Mouse (Mus musculus): ENCODE data around the gene Cdyl2. TPM values are rescaled to one million over a fixed set of nuclear protein-coding genes. Genes with fewer than 3 reads are reported as not detected.
A peak's percentile ranks its signal among the peaks of the same experiment; 100 is the strongest.

The Cdyl2 gene
- polyA plus RNA-seq, 1 experiment from 2014 or later: 3.2 TPM

GRCm38 (mm10) chr8:116540136-116540535 lies 192.7 kb downstream of the Cdyl2 start:
- no peak overlapping the region for H3K4me2 ChIP-seq (replicated peaks; ENCODE audit: low read depth)
- WGBS: 76% methylated on average over 1 of the region's 1 CpGs
- no peak overlapping the region for H3K4me3 ChIP-seq (ENCODE audit: low read depth, low read length)
- DNase-seq (ENCODE audit: low spot score): no peak
- no peak for TF ChIP-seq CTCF (IDR thresholded peaks at IDR 0.05; ENCODE audit: low read depth)
- no peak for TF ChIP-seq EP300 (optimal IDR thresholded peaks at IDR 0.05)
- H3K9ac ChIP-seq (ENCODE audit: low read length): no peak overlapping the region
- H3K36me3 ChIP-seq (ENCODE audit: control insufficient read depth, insufficient read depth, low read length): no peaks in the 10 kb centered on the region
- no peaks in the 10 kb centered on the region for H3K9me3 ChIP-seq (ENCODE audit: control insufficient read depth, low read length)
- H3K4me1 ChIP-seq (replicated peaks; ENCODE audit: control insufficient read depth, insufficient read depth): no peaks in the 10 kb centered on the region
- no peaks in the 10 kb centered on the region for H3K27me3 ChIP-seq (ENCODE audit: control insufficient read depth, insufficient read depth, low read length)
- no peak overlapping the region for H3K27ac ChIP-seq (replicated peaks)
- ATAC-seq (ENCODE audit: low FRiP score, low TSS enrichment): no peak

DNA sequence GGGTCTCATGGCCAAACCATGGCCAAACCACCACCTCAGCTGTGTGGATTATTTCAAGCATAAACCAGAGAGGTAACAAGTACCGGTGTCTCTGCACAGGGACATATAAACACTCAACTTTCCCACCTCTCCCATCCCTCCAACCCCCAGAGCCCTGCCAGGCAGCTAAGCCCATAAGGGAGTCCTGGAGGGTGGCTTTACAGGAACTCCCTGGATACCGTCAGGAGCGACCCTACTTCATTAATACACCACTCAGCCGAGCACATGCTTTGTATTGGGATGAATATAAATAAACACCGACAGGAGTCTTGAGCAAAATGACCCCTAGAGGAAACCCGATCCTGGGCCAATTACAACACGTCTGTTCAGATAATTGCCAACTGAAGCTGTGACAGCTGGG lies 194.0 kb downstream of the Cdyl2 start:
- DNase-seq (ENCODE audit: low spot score) (no peak), ATAC-seq (ENCODE audit: low FRiP score, low TSS enrichment) (no peak)
- H3K27me3 ChIP-seq (ENCODE audit: control insufficient read depth, insufficient read depth, low read length): no peaks in the 10 kb centered on the region
- no peak for TF ChIP-seq CTCF (IDR thresholded peaks at IDR 0.05; ENCODE audit: low read depth)
- no peak for TF ChIP-seq EP300 (optimal IDR thresholded peaks at IDR 0.05)
- no peak overlapping the region for H3K4me2 ChIP-seq (replicated peaks; ENCODE audit: low read depth)
- H3K9me3 ChIP-seq (ENCODE audit: control insufficient read depth, low read length): no peaks in the 10 kb centered on the region
- no peak overlapping the region for H3K9ac ChIP-seq (ENCODE audit: low read length)
- no peaks in the 10 kb centered on the region for H3K36me3 ChIP-seq (ENCODE audit: control insufficient read depth, insufficient read depth, low read length)
- H3K4me1 ChIP-seq (replicated peaks; ENCODE audit: control insufficient read depth, insufficient read depth): no peaks in the 10 kb centered on the region
- no peak overlapping the region for H3K27ac ChIP-seq (replicated peaks)
- WGBS: 41% methylated on average over 7 of the region's 7 CpGs
- no peak overlapping the region for H3K4me3 ChIP-seq (ENCODE audit: low read depth, low read length)

DNA sequence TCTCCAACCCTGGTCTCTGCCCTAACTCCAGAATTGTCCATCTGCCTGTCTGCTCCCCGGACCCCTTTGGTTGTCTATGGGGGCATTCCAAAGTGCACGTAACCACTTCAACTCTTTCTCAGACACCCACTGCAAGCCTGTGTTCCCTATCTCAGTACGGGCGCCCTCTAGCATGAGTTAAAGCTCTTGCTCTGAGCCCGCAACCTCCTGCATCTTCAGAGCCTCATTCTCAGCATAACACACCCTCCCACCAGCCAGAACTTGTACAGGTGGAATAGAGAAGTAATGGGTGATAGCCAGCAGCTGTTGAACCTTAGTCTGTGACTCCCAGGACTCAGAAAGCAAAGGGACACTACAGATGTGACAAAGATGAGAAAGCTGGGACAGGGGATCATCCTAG lies 196.0 kb downstream of the Cdyl2 start:
- Histone ChIP-seq H3K9me3 (ENCODE audit: control insufficient read depth, low read length) (0 out of 2 replicates have a peak, but pooled peaks cover 2% of the 10 kb centered on the region), H3K36me3 (ENCODE audit: control insufficient read depth, insufficient read depth, low read length) (no peaks in the 10 kb centered on the region), H3K4me2 (replicated peaks; ENCODE audit: low read depth) (no peak overlapping the region), H3K4me1 (replicated peaks; ENCODE audit: control insufficient read depth, insufficient read depth) (no peaks in the 10 kb centered on the region), H3K4me3 (ENCODE audit: low read depth, low read length) (no peak overlapping the region), H3K9ac (ENCODE audit: low read length) (no peak overlapping the region), H3K27ac (replicated peaks) (no peak overlapping the region), H3K27me3 (ENCODE audit: control insufficient read depth, insufficient read depth, low read length) (no peaks in the 10 kb centered on the region)
- TF ChIP-seq CTCF (IDR thresholded peaks at IDR 0.05; ENCODE audit: low read depth) (no peak), EP300 (optimal IDR thresholded peaks at IDR 0.05) (no peak)
- 85% methylated on average over 5 of the region's 5 CpGs for WGBS
- ATAC-seq (ENCODE audit: low FRiP score, low TSS enrichment) (no peak), DNase-seq (ENCODE audit: low spot score) (no peak)

GRCm38 (mm10) chr8:116533081-116533480 lies 199.7 kb downstream of the Cdyl2 start:
- H3K9me3 ChIP-seq (ENCODE audit: control insufficient read depth, low read length): 0 out of 2 replicates have a peak, but pooled peaks cover 2% of the 10 kb centered on the region
- H3K4me2 ChIP-seq (replicated peaks; ENCODE audit: low read depth): no peak overlapping the region
- TF ChIP-seq CTCF (IDR thresholded peaks at IDR 0.05; ENCODE audit: low read depth) (peak; percentile 35; the same call in 1 of the 2 replicates), EP300 (optimal IDR thresholded peaks at IDR 0.05) (no peak)
- DNase-seq (ENCODE audit: low spot score) (no peak), ATAC-seq (ENCODE audit: low FRiP score, low TSS enrichment) (no peak)
- no peaks in the 10 kb centered on the region for H3K27me3 ChIP-seq (ENCODE audit: control insufficient read depth, insufficient read depth, low read length)
- H3K36me3 ChIP-seq (ENCODE audit: control insufficient read depth, insufficient read depth, low read length): no peaks in the 10 kb centered on the region
- WGBS: 74% methylated on average over 6 of the region's 6 CpGs
- no peak overlapping the region for H3K4me3 ChIP-seq (ENCODE audit: low read depth, low read length)
- no peak overlapping the region for H3K27ac ChIP-seq (replicated peaks)
- no peak overlapping the region for H3K9ac ChIP-seq (ENCODE audit: low read length)
- no peaks in the 10 kb centered on the region for H3K4me1 ChIP-seq (replicated peaks; ENCODE audit: control insufficient read depth, insufficient read depth)

DNA sequence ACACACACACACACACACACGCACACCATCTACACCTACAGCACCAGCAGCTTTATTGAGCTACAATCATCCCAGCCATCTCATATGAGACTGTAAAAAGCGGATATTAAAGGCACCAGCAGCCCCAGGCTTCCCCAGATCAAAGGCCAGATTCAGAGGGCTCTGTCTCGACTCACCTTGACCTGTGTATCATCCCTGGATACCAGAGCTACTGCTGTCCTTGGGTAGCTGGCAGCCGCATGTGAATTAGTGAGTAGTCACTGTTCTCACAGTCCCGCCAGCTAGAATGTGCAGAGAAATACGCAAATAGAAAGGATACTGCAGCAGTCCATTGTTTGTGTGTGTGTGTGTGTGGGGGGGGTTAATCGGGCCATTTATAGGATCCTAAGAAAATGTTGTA lies 204.1 kb downstream of the Cdyl2 start:
- Histone ChIP-seq H3K4me2 (replicated peaks; ENCODE audit: low read depth) (no peak overlapping the region), H3K4me1 (replicated peaks; ENCODE audit: control insufficient read depth, insufficient read depth) (no peaks in the 10 kb centered on the region), H3K4me3 (ENCODE audit: low read depth, low read length) (no peak overlapping the region), H3K9me3 (ENCODE audit: control insufficient read depth, low read length) (0 out of 2 replicates have a peak, but pooled peaks cover 2% of the 10 kb centered on the region), H3K36me3 (ENCODE audit: control insufficient read depth, insufficient read depth, low read length) (no peaks in the 10 kb centered on the region), H3K27ac (replicated peaks) (no peak overlapping the region), H3K9ac (ENCODE audit: low read length) (no peak overlapping the region), H3K27me3 (ENCODE audit: control insufficient read depth, insufficient read depth, low read length) (no peaks in the 10 kb centered on the region)
- WGBS: 75% methylated on average over 7 of the region's 7 CpGs
- ATAC-seq (ENCODE audit: low FRiP score, low TSS enrichment) (no peak), DNase-seq (ENCODE audit: low spot score) (no peak)
- no peak for TF ChIP-seq EP300 (optimal IDR thresholded peaks at IDR 0.05)
- TF ChIP-seq CTCF (IDR thresholded peaks at IDR 0.05; ENCODE audit: low read depth): no peak

- TF ChIP-seq EP300 (optimal IDR thresholded peaks at IDR 0.05): no peak
- TF ChIP-seq CTCF (IDR thresholded peaks at IDR 0.05; ENCODE audit: low read depth): no peak
- Histone ChIP-seq H3K27ac (replicated peaks) (no peak overlapping the region), H3K4me1 (replicated peaks; ENCODE audit: control insufficient read depth, insufficient read depth) (no peaks in the 10 kb centered on the region), H3K9me3 (ENCODE audit: control insufficient read depth, low read length) (no peaks in the 10 kb centered on the region), H3K4me2 (replicated peaks; ENCODE audit: low read depth) (no peak overlapping the region), H3K36me3 (ENCODE audit: control insufficient read depth, insufficient read depth, low read length) (no peaks in the 10 kb centered on the region), H3K9ac (ENCODE audit: low read length) (no peak overlapping the region), H3K4me3 (ENCODE audit: low read depth, low read length) (no peak overlapping the region), H3K27me3 (ENCODE audit: control insufficient read depth, insufficient read depth, low read length) (no peaks in the 10 kb centered on the region)
- DNase-seq (ENCODE audit: low spot score): no peak
- 85% methylated on average over 7 of the region's 7 CpGs for WGBS
- no peak for ATAC-seq (ENCODE audit: low FRiP score, low TSS enrichment)
Observed at GRCm38 (mm10) chr8:116524915-116525314, 207.9 kb downstream of the Cdyl2 start.

Other genes with a start within 250 kb of the Cdyl2 start
- gene Dynlrb2, start 228.0 kb downstream of the Cdyl2 start, polyA plus RNA-seq (2015; fragmentation: Nextera tagmentation; extraction: Ambion mirVana): 0.47 and 0.56 TPM in 2 replicates
- gene Cmc2, start 188.5 kb upstream of the Cdyl2 start, polyA plus RNA-seq (2015; fragmentation: Nextera tagmentation; extraction: Ambion mirVana): 43.2 and 47.7 TPM in 2 replicates
- 7.2 and 8.3 TPM in 2 replicates for gene Cenpn, start 188.7 kb upstream of the Cdyl2 start, polyA plus RNA-seq (2015; fragmentation: Nextera tagmentation; extraction: Ambion mirVana)
- gene Atmin, start 210.4 kb upstream of the Cdyl2 start, polyA plus RNA-seq (2015; fragmentation: Nextera tagmentation; extraction: Ambion mirVana): 6.1 and 6.2 TPM in 2 replicates
- gene 1700030J22Rik, start 246.0 kb upstream of the Cdyl2 start, polyA plus RNA-seq (2015; fragmentation: Nextera tagmentation; extraction: Ambion mirVana): 0.45 and 0.56 TPM in 2 replicates

All from stomach, postnatal 0 days (tissue).